Mouse (Mus musculus): Measurements from ENCODE around the gene Aurkaip1. TPM values are rescaled to one million over a fixed set of nuclear protein-coding genes. Genes with fewer than 3 reads are reported as not detected.

The Aurkaip1 gene
- polyA plus RNA-seq, 1 experiment from 2014 or later, result 121 TPM

DNA sequence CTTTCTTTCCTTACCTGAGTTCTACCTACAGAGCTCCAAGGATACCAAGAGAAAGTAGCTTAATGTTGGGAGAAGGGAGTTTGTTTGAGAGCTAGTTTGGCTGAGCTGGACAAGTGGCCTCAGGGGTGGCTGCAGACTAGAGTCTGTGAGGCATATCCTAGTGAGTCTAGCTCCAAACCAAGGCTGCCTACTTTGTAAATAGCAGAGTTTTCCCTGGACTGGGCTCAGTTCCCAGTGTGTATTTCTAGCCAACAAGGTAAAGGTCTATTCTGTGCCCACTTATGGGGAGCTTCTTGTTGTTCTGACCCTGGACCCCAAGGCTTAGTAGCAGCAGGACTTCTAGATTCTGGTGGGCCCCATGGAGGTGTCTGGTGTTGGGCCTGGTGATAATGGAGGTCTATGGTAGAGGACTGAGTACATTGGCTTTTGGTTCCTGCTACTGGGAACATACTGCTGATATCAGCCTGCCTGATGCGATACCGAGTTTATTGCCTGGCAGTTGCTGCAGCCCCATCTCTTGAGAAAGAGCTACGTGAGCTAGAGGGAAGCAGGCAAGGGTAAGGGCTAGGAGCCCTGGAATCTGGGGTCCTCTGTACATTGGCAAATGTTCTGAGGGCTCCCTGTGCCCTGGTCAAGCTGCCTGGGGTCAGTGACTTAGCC is 18.9 kb downstream of the Aurkaip1 start:
- no peak overlapping the region for H3K4me2 ChIP-seq (ENCODE audit: low read depth, low read length)
- WGBS, result 100% methylated on average over 3 of the region's 3 CpGs
- ATAC-seq (replicated peaks; ENCODE audit: insufficient number of reproducible peaks, low FRiP score, low TSS enrichment, low read depth), result no peak
- 0 out of 2 replicates have a peak, but pooled peaks cover 3% of the 10 kb centered on the region for H3K36me3 ChIP-seq (replicated peaks; ENCODE audit: control insufficient read depth, insufficient read depth, low read depth, low read length)
- no peak overlapping the region for H3K4me3 ChIP-seq (ENCODE audit: low read depth, low read length)
- no peaks in the 10 kb centered on the region for H3K27me3 ChIP-seq (ENCODE audit: control insufficient read depth, insufficient read depth, low read length)
- H3K9ac ChIP-seq (replicated peaks; ENCODE audit: low read length), result no peak overlapping the region
- no peak for DNase-seq (ENCODE audit: low spot score)
- no peak overlapping the region for H3K27ac ChIP-seq (replicated peaks; ENCODE audit: low read depth, low read length)
- H3K9me3 ChIP-seq (replicated peaks; ENCODE audit: control insufficient read depth, low read length), result no peaks in the 10 kb centered on the region
- no peaks in the 10 kb centered on the region; the same call in 1 of the 2 replicates for H3K4me1 ChIP-seq (ENCODE audit: control insufficient read depth, insufficient read depth, low read length)

DNA sequence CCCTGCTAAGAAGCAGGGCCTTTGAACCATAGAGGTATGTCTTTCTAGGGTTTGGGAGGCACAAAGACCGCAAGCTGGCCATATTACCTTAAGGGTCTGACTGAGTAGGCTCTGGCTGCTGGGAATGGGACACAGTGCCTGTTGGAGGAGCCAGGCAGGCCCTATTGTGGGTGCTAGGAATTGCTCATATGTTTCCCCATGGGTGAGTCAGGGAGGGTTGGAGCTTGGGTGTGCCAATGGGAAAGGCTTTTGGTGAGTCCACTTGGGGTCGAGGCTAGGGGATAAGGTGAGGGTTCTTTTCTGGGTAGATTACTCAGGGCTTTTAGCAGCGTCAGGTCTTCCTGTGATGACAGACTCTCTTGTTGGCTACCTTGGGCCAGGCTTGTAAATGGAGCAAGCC is 20.3 kb downstream of the Aurkaip1 start:
- Histone ChIP-seq H3K9me3 (replicated peaks; ENCODE audit: control insufficient read depth, low read length) (no peaks in the 10 kb centered on the region), H3K36me3 (replicated peaks; ENCODE audit: control insufficient read depth, insufficient read depth, low read depth, low read length) (peaks cover 3% of the 10 kb centered on the region; the same call in 1 of the 2 replicates), H3K4me2 (ENCODE audit: low read depth, low read length) (no peak overlapping the region), H3K27ac (replicated peaks; ENCODE audit: low read depth, low read length) (no peak overlapping the region), H3K4me3 (ENCODE audit: low read depth, low read length) (no peak overlapping the region), H3K27me3 (ENCODE audit: control insufficient read depth, insufficient read depth, low read length) (no peaks in the 10 kb centered on the region), H3K4me1 (ENCODE audit: control insufficient read depth, insufficient read depth, low read length) (no peaks in the 10 kb centered on the region; the same call in 1 of the 2 replicates), H3K9ac (replicated peaks; ENCODE audit: low read length) (no peak overlapping the region)
- 88% methylated on average over 3 of the region's 3 CpGs for WGBS
- DNase-seq (ENCODE audit: low spot score) (no peak), ATAC-seq (replicated peaks; ENCODE audit: insufficient number of reproducible peaks, low FRiP score, low TSS enrichment, low read depth) (no peak)

DNA sequence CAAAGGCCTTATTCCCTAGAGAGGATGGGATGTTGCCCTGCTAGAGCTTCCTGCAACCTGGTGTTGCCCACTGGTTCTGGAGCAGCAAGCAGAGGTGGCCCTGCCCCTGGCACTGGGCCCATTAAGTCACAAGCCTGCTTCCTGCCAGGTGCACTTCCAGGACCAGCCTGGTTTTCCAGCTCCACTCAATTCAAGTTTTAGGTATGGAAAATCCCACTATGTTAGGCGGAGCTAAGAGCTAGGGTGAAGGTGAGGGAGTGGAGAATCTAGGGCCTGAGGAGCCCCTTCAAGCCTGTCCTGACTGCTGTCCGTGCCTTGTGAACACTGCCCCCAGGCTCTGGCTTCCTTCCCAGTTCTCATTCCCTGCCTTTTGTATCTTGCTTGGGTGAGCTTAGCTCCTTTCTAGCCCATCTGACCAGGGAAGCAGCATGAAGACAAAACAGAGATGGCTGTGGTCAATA is 20.9 kb downstream of the Aurkaip1 start:
- no peaks in the 10 kb centered on the region for H3K27me3 ChIP-seq (ENCODE audit: control insufficient read depth, insufficient read depth, low read length)
- 87% methylated on average over 2 of the region's 2 CpGs for WGBS

DNA sequence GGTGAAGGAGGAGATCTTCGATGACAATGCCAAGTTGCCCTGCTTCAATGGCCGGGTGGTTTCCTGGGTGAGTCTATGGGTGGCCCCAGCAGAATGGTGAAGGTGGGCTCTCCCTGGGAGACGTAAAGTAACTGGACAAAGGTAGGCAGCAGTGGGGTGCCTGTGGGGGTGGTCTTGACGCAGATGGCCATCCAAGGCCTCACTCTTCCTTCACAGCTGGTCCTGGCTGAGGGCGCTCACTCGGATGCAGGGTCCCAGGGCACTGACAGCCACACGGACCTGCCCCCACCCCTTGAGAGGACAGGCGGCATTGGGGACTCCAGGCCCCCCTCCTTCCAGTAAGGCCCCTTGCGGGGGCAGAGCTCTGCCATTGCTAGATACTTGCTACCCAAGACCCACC is 22.3 kb downstream of the Aurkaip1 start:
- ATAC-seq (replicated peaks; ENCODE audit: insufficient number of reproducible peaks, low FRiP score, low TSS enrichment, low read depth), result no peak
- Histone ChIP-seq H3K36me3 (replicated peaks; ENCODE audit: control insufficient read depth, insufficient read depth, low read depth, low read length) (peaks cover 3% of the 10 kb centered on the region; the same call in 1 of the 2 replicates), H3K27me3 (ENCODE audit: control insufficient read depth, insufficient read depth, low read length) (no peaks in the 10 kb centered on the region), H3K27ac (replicated peaks; ENCODE audit: low read depth, low read length) (no peak overlapping the region), H3K9me3 (replicated peaks; ENCODE audit: control insufficient read depth, low read length) (no peaks in the 10 kb centered on the region), H3K4me3 (ENCODE audit: low read depth, low read length) (no peak overlapping the region), H3K9ac (replicated peaks; ENCODE audit: low read length) (no peak overlapping the region), H3K4me2 (ENCODE audit: low read depth, low read length) (no peak overlapping the region), H3K4me1 (ENCODE audit: control insufficient read depth, insufficient read depth, low read length) (no peaks in the 10 kb centered on the region; the same call in 1 of the 2 replicates)
- DNase-seq (ENCODE audit: low spot score), result no peak
- 92% methylated on average over 9 of the region's 9 CpGs for WGBS

More for the DNA sequence above, 20.9 kb downstream of the Aurkaip1 start:
- H3K9me3 ChIP-seq (replicated peaks; ENCODE audit: control insufficient read depth, low read length), result no peaks in the 10 kb centered on the region
- ATAC-seq (replicated peaks; ENCODE audit: insufficient number of reproducible peaks, low FRiP score, low TSS enrichment, low read depth) (no peak), DNase-seq (ENCODE audit: low spot score) (no peak)
- peaks cover 3% of the 10 kb centered on the region; the same call in 1 of the 2 replicates for H3K36me3 ChIP-seq (replicated peaks; ENCODE audit: control insufficient read depth, insufficient read depth, low read depth, low read length)
- H3K4me2 ChIP-seq (ENCODE audit: low read depth, low read length), result no peak overlapping the region
- no peak overlapping the region for H3K4me3 ChIP-seq (ENCODE audit: low read depth, low read length)
- no peaks in the 10 kb centered on the region; the same call in 1 of the 2 replicates for H3K4me1 ChIP-seq (ENCODE audit: control insufficient read depth, insufficient read depth, low read length)
- H3K27ac ChIP-seq (replicated peaks; ENCODE audit: low read depth, low read length), result no peak overlapping the region
- H3K9ac ChIP-seq (replicated peaks; ENCODE audit: low read length), result no peak overlapping the region

DNA sequence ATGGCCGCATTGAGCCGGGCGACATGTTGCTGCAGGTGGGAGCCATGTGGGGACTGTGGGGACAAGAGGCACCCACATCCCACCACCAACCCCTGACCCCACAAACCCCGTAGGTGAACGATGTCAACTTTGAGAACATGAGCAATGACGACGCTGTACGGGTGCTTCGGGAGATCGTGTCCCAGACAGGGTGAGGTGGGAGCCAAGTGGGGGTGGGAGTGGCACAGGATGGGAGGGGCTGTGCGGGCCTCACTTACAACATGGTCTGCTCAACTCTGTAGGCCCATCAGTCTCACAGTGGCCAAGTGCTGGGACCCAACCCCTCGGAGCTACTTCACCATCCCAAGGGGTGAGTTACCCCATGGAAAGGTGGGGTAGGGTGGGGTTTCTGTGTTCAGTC is 23.9 kb downstream of the Aurkaip1 start:
- 92% methylated on average over 12 of the region's 12 CpGs for WGBS
- no peaks in the 10 kb centered on the region for H3K4me1 ChIP-seq (ENCODE audit: control insufficient read depth, insufficient read depth, low read length)
- H3K36me3 ChIP-seq (replicated peaks; ENCODE audit: control insufficient read depth, insufficient read depth, low read depth, low read length), result peaks cover 3% of the 10 kb centered on the region; the same call in 1 of the 2 replicates
- H3K9ac ChIP-seq (replicated peaks; ENCODE audit: low read length), result no peak overlapping the region
- ATAC-seq (replicated peaks; ENCODE audit: insufficient number of reproducible peaks, low FRiP score, low TSS enrichment, low read depth) (no peak), DNase-seq (ENCODE audit: low spot score) (no peak)
- H3K4me2 ChIP-seq (ENCODE audit: low read depth, low read length), result no peak overlapping the region
- no peak overlapping the region for H3K4me3 ChIP-seq (ENCODE audit: low read depth, low read length)
- no peaks in the 10 kb centered on the region for H3K9me3 ChIP-seq (replicated peaks; ENCODE audit: control insufficient read depth, low read length)
- no peak overlapping the region for H3K27ac ChIP-seq (replicated peaks; ENCODE audit: low read depth, low read length)
- H3K27me3 ChIP-seq (ENCODE audit: control insufficient read depth, insufficient read depth, low read length), result no peaks in the 10 kb centered on the region

DNA sequence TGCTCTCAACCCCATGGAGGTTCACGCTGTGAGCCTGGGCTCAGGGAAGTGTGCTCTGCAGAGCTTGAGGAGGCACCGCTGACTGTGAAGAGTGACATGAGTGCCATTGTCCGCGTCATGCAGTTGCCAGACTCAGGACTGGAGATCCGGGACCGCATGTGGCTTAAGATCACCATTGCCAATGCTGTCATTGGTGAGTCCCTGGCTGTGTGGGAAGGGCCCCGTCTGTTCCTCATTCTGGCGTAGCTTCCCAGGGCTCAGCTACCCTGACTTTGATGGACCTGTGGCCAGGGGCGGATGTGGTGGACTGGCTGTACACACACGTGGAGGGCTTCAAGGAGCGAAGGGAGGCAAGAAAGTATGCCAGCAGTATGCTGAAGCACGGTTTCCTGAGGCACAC is 25.0 kb downstream of the Aurkaip1 start:
- no peak overlapping the region for H3K4me2 ChIP-seq (ENCODE audit: low read depth, low read length)
- DNase-seq (ENCODE audit: low spot score), result no peak
- no peak overlapping the region for H3K4me3 ChIP-seq (ENCODE audit: low read depth, low read length)
- H3K9me3 ChIP-seq (replicated peaks; ENCODE audit: control insufficient read depth, low read length), result no peaks in the 10 kb centered on the region
- H3K36me3 ChIP-seq (replicated peaks; ENCODE audit: control insufficient read depth, insufficient read depth, low read depth, low read length), result peaks cover 3% of the 10 kb centered on the region; the same call in 1 of the 2 replicates
- WGBS, result 93% methylated on average over 12 of the region's 12 CpGs
- H3K27me3 ChIP-seq (ENCODE audit: control insufficient read depth, insufficient read depth, low read length), result no peaks in the 10 kb centered on the region
- no peaks in the 10 kb centered on the region for H3K4me1 ChIP-seq (ENCODE audit: control insufficient read depth, insufficient read depth, low read length)
- H3K9ac ChIP-seq (replicated peaks; ENCODE audit: low read length), result no peak overlapping the region
- no peak overlapping the region for H3K27ac ChIP-seq (replicated peaks; ENCODE audit: low read depth, low read length)
- no peak for ATAC-seq (replicated peaks; ENCODE audit: insufficient number of reproducible peaks, low FRiP score, low TSS enrichment, low read depth)

DNA sequence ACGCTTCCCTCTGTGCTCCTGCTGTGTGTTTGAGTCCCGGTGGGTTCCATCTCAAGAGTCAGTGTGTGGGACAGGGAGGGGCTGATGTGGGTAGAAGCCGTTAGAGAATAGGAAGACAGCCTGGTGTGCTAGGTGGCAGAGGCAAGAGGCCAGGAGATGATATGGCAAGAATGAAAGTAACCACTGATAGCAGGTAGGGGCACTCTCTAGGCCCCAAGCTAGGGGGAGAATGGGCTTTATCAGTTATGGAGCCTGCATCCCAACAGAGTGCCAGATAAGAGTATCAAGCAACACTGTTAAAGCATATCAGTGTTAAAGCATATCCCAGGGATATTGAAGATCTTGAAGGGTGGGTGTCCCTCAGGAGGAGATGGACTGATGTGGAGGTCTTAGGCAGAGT is 25.8 kb downstream of the Aurkaip1 start:
- no peaks in the 10 kb centered on the region for H3K9me3 ChIP-seq (replicated peaks; ENCODE audit: control insufficient read depth, low read length)
- H3K27me3 ChIP-seq (ENCODE audit: control insufficient read depth, insufficient read depth, low read length), result no peaks in the 10 kb centered on the region
- no peak overlapping the region for H3K4me2 ChIP-seq (ENCODE audit: low read depth, low read length)
- H3K9ac ChIP-seq (replicated peaks; ENCODE audit: low read length), result no peak overlapping the region
- ATAC-seq (replicated peaks; ENCODE audit: insufficient number of reproducible peaks, low FRiP score, low TSS enrichment, low read depth) (no peak), DNase-seq (ENCODE audit: low spot score) (no peak)
- 89% methylated on average over 3 of the region's 3 CpGs for WGBS
- H3K36me3 ChIP-seq (replicated peaks; ENCODE audit: control insufficient read depth, insufficient read depth, low read depth, low read length), result peaks cover 3% of the 10 kb centered on the region; the same call in 1 of the 2 replicates
- H3K4me3 ChIP-seq (ENCODE audit: low read depth, low read length), result no peak overlapping the region
- H3K4me1 ChIP-seq (ENCODE audit: control insufficient read depth, insufficient read depth, low read length), result no peaks in the 10 kb centered on the region
- no peak overlapping the region for H3K27ac ChIP-seq (replicated peaks; ENCODE audit: low read depth, low read length)

DNA sequence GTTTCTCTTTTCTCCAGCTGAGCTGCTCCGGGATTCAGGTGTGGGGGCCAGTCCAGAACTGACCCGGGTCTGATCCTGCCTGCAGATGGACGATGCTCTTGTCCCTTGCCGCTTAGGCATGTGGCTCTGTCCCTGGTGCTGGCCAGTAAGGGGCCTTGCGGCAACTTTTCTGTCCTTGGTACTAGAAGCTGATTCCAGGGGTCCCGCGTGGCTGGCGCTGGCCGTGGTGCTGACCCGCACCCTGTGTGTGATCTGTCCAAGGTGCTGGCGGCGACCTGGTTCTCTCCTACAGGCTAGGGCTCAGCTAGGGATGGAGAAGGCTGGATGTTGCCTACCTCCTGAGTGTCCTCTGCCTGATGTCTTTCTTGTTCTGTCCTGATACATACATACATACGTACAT is 28.2 kb downstream of the Aurkaip1 start:
- Histone ChIP-seq H3K4me2 (ENCODE audit: low read depth, low read length) (no peak overlapping the region), H3K27ac (replicated peaks; ENCODE audit: low read depth, low read length) (no peak overlapping the region), H3K27me3 (ENCODE audit: control insufficient read depth, insufficient read depth, low read length) (no peaks in the 10 kb centered on the region), H3K4me1 (ENCODE audit: control insufficient read depth, insufficient read depth, low read length) (no peaks in the 10 kb centered on the region), H3K9me3 (replicated peaks; ENCODE audit: control insufficient read depth, low read length) (no peaks in the 10 kb centered on the region), H3K4me3 (ENCODE audit: low read depth, low read length) (no peak overlapping the region), H3K36me3 (replicated peaks; ENCODE audit: control insufficient read depth, insufficient read depth, low read depth, low read length) (peaks cover 3% of the 10 kb centered on the region; the same call in 1 of the 2 replicates), H3K9ac (replicated peaks; ENCODE audit: low read length) (no peak overlapping the region)
- ATAC-seq (replicated peaks; ENCODE audit: insufficient number of reproducible peaks, low FRiP score, low TSS enrichment, low read depth) (peak; percentile 24; the same call in 1 of the 2 replicates), DNase-seq (ENCODE audit: low spot score) (peak; percentile 86)
- 18% methylated on average over 13 of the region's 13 CpGs for whole genome bisulfite sequencing

All from embryonic facial prominence, embryonic 11.5 days (tissue).